ENCODE assay signal across 20 mouse cellular contexts in the genomic region with DNA sequence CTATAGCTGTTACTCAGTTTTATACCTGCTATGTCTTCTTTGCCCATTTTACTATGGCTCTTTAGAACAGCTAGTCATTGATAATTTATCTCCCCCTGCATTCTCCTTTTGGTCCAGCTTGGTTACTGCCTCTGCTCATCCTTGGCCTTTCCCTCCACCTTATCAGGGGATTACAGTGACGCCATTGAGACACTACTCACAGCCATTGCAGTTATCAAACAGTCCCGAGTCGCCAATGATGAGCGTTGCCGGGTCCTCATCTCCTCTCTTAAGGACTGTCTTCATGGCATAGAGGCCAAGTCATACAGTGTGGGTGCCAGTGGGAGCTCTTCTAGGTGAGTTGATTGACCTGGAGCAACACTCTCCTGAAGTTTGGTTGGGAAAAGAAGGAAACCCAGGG. TPM values are rescaled to one million over a fixed set of nuclear protein-coding genes. Genes with fewer than 3 reads are reported as not detected.
DNase-seq lines count a peak whose midpoint lies in the region; ATAC-seq lines count a peak whose summit lies in the region.
"Had no signal": no experiment of that assay in that cellular context is flagged by ENCODE, and none has a peak within 500 bp of the region (broad histone marks: within the 10 kb centered on the region; RNA-seq: fewer than 3 reads in every experiment).

No protein-coding gene starts in this region.

- no peaks in the 10 kb centered on the region for H3K9me3 ChIP-seq in liver, embryonic 12.5 days (replicated peaks)
- no peaks in the 10 kb centered on the region for H3K9me3 ChIP-seq in liver, embryonic 16.5 days (replicated peaks; ENCODE audit: control insufficient read depth, low read length)
- H3K9me3 ChIP-seq: heart, embryonic 15.5 days; hindbrain, embryonic 13.5 days had no signal

- peaks cover 95% of the 10 kb centered on the region for H3K36me3 ChIP-seq in liver, embryonic 12.5 days
- peaks cover 77% of the 10 kb centered on the region for H3K36me3 ChIP-seq in liver, embryonic 16.5 days (ENCODE audit: control insufficient read depth, insufficient read depth)

- H3K27ac ChIP-seq in liver, embryonic 12.5 days = peak overlapping the region; percentile 53
- H3K27ac ChIP-seq in liver, embryonic 16.5 days (ENCODE audit: low read length) = no peak overlapping the region
- H3K27ac ChIP-seq: heart, adult 2 months; heart, embryonic 15.5 days; hindbrain, embryonic 13.5 days had no signal

- peak; percentile 3 for DNase-seq in spleen, adult 12 weeks (ENCODE audit: low spot score)
- DNase-seq in spleen, postnatal 10 days (ENCODE audit: low spot score in 2 of 2) = no peak
- DNase-seq in cerebellum, adult 11-12 months = no peak
- DNase-seq in embryo, embryonic 11 days = no peak
- no peak for DNase-seq in heart, adult 11 months
- DNase-seq: adrenal gland, adult 2 months; adrenal gland, postnatal 25 days; cerebellum, adult 11 months; cerebellum, adult 9-10 months; cerebellum, postnatal 25 days; gastrocnemius, postnatal 10 days; heart, adult 2 months; heart, postnatal 14 days had no signal

- 29% methylated on average over 5 of the region's 5 CpGs for WGBS in liver, embryonic 12.5 days (ENCODE audit: insufficient replicate concordance)
- 38% methylated on average over 5 of the region's 5 CpGs for WGBS in liver, embryonic 16.5 days (ENCODE audit: insufficient replicate concordance)

- peaks cover 9% of the 10 kb centered on the region for H3K4me1 ChIP-seq in liver, embryonic 12.5 days
- H3K4me1 ChIP-seq in liver, embryonic 16.5 days (ENCODE audit: control insufficient read depth, low read depth, low read length) = no peaks in the 10 kb centered on the region; the same call in 1 of the 2 replicates
- H3K4me1 ChIP-seq: heart, embryonic 15.5 days; hindbrain, embryonic 13.5 days had no signal

- H3K4me3 ChIP-seq in liver, embryonic 12.5 days = no peak overlapping the region
- H3K4me3 ChIP-seq in liver, embryonic 16.5 days (ENCODE audit: low read depth, low read length) = no peak overlapping the region
- H3K4me3 ChIP-seq: erythroblast, embryonic 14.5 days; heart, adult 2 months; heart, embryonic 15.5 days; hindbrain, embryonic 13.5 days had no signal

- no peaks in the 10 kb centered on the region for H3K27me3 ChIP-seq in liver, embryonic 12.5 days (replicated peaks)
- no peaks in the 10 kb centered on the region for H3K27me3 ChIP-seq in liver, embryonic 16.5 days (ENCODE audit: control insufficient read depth, insufficient read depth, low read depth, low read length)
- H3K27me3 ChIP-seq: heart, embryonic 15.5 days; hindbrain, embryonic 13.5 days had no signal

- ATAC-seq in liver, embryonic 12.5 days = peak; percentile 91
- peak; percentile 93 for ATAC-seq in liver, embryonic 16.5 days (ENCODE audit: low read depth)
- ATAC-seq: forebrain, embryonic 16.5 days had no signal

- peak overlapping the region; percentile 32; the same call in 1 of the 2 replicates for H3K4me2 ChIP-seq in liver, embryonic 12.5 days
- no peak overlapping the region for H3K4me2 ChIP-seq in liver, embryonic 16.5 days (ENCODE audit: low read depth, low read length)
- H3K4me2 ChIP-seq: heart, embryonic 11.5 days; heart, embryonic 15.5 days; hindbrain, embryonic 13.5 days had no signal

- no peak overlapping the region for H3K9ac ChIP-seq in liver, embryonic 12.5 days
- H3K9ac ChIP-seq in liver, embryonic 16.5 days (ENCODE audit: low read depth, low read length) = no peak overlapping the region
- H3K9ac ChIP-seq: heart, embryonic 15.5 days; hindbrain, embryonic 13.5 days had no signal

RNA-seq across cellular contexts. Expression of gene Sdhaf2, which starts 13.5 kb away (rescaled TPM):
- polyA plus RNA-seq in liver, embryonic 12.5 days (2016; fragmentation: Nextera tagmentation; extraction: Ambion mirVana) = 38.0 and 40.8 TPM in 2 replicates
- 23.2 and 28.3 TPM in 2 replicates for polyA plus RNA-seq in liver, embryonic 16.5 days (2015; fragmentation: Nextera tagmentation; extraction: Ambion mirVana)

RNA-seq across cellular contexts. Expression of gene Cpsf7, which starts 14.4 kb away (rescaled TPM):
- 19.6 and 20.5 TPM in 2 replicates for polyA plus RNA-seq in liver, embryonic 12.5 days (2016; fragmentation: Nextera tagmentation; extraction: Ambion mirVana)
- 11.7 and 14.0 TPM in 2 replicates for polyA plus RNA-seq in liver, embryonic 16.5 days (2015; fragmentation: Nextera tagmentation; extraction: Ambion mirVana)

RNA-seq across cellular contexts. Expression of gene Tmem216, which starts 16.6 kb away (rescaled TPM):
- 14.9 and 18.2 TPM in 2 replicates for polyA plus RNA-seq in liver, embryonic 12.5 days (2016; fragmentation: Nextera tagmentation; extraction: Ambion mirVana)
- 9.7 and 9.9 TPM in 2 replicates for polyA plus RNA-seq in liver, embryonic 16.5 days (2015; fragmentation: Nextera tagmentation; extraction: Ambion mirVana)

RNA-seq across cellular contexts. Expression of gene Cyb561a3, which starts 37.5 kb away (rescaled TPM):
- 12.8 TPM in 2 replicates for polyA plus RNA-seq in liver, embryonic 12.5 days (2016; fragmentation: Nextera tagmentation; extraction: Ambion mirVana)
- polyA plus RNA-seq in liver, embryonic 16.5 days (2015; fragmentation: Nextera tagmentation; extraction: Ambion mirVana) = 17.0 and 19.6 TPM in 2 replicates

RNA-seq across cellular contexts. Expression of gene Tmem138, which starts 37.7 kb away (rescaled TPM):
- polyA plus RNA-seq in liver, embryonic 12.5 days (2016; fragmentation: Nextera tagmentation; extraction: Ambion mirVana) = 18.5 and 19.4 TPM in 2 replicates
- polyA plus RNA-seq in liver, embryonic 16.5 days (2015; fragmentation: Nextera tagmentation; extraction: Ambion mirVana) = 10.5 and 10.6 TPM in 2 replicates
